Mouse (Mus musculus) MEL (cell line): ENCODE results near the gene Zscan2. TPM values are rescaled to one million over a fixed set of nuclear protein-coding genes. Genes with fewer than 3 reads are reported as not detected.
"Not testable (repeated sequence)": the region's sequence is repeated elsewhere in the genome, so short reads cannot be mapped to it uniquely, and the experiment has no call there.

Experiments
- DNase-seq: peaks from one replicate; pipeline ENCODE4 v3.0.0; 2011; ENCODE audit warnings: low read depth, low spot score
- H3K27ac ChIP-seq: 2 replicates; pipeline ENCODE4 v1.5.1; 2012; ENCODE audit warnings: low read depth, mild to moderate bottlenecking, control low read depth, low read length, moderate library complexity; ENCODE audit not compliant: control insufficient read depth
- H3K27me3 ChIP-seq, 2 experiments: fragments of 150-350 bp in 1 of 2; sonication (generic) in 1 of 2; 2 replicates each; pipeline ENCODE4 v1.6.1; 2012; ENCODE audit warnings: low read length in 2 of 2, mild to moderate bottlenecking in 2 of 2, improper control_type of control experiment in 1 of 2, moderate library complexity in 1 of 2; ENCODE audit not compliant: insufficient read depth in 2 of 2, control insufficient read depth in 1 of 2
- H3K36me3 ChIP-seq, 2 experiments: 2 replicates each; pipeline ENCODE4 v1.6.1; 2012 to 2014; ENCODE audit warnings: low read length in 2 of 2, improper control_type of control experiment in 1 of 2, inconsistent platforms in 1 of 2, mild to moderate bottlenecking in 1 of 2; ENCODE audit not compliant: insufficient read depth in 2 of 2, control insufficient read depth in 1 of 2
- H3K4me1 ChIP-seq, 2 experiments: fragments of 150-350 bp in 1 of 2; sonication (generic) in 1 of 2; 2 replicates each; pipeline ENCODE4 v1.6.1; 2012; ENCODE audit warnings: low read length in 2 of 2, improper control_type of control experiment in 1 of 2, mild to moderate bottlenecking in 1 of 2; ENCODE audit not compliant: insufficient read depth in 2 of 2, control insufficient read depth in 1 of 2
- H3K4me3 ChIP-seq, 2 experiments: fragments of 150-350 bp in 1 of 2; sonication (generic) in 1 of 2; 2 replicates each; pipeline ENCODE4 v1.5.1; 2012; ENCODE audit warnings: low read depth in 2 of 2, low read length in 2 of 2, mild to moderate bottlenecking in 2 of 2, moderate library complexity in 2 of 2, control low read depth in 1 of 2, improper control_type of control experiment in 1 of 2; ENCODE audit not compliant: control insufficient read depth in 1 of 2, insufficient read depth in 1 of 2
- H3K79me2 ChIP-seq: 2 replicates; pipeline ENCODE4 v1.6.1; 2012; ENCODE audit warnings: mild to moderate bottlenecking, low read length, moderate library complexity; ENCODE audit not compliant: control insufficient read depth, poor library complexity, insufficient read depth
- H3K9ac ChIP-seq: 2 replicates; pipeline ENCODE4 v1.6.1; 2012; ENCODE audit warnings: low read depth, mild to moderate bottlenecking, control low read depth, low read length, moderate library complexity; ENCODE audit not compliant: control insufficient read depth, poor library complexity, severe bottlenecking
- H3K9me3 ChIP-seq: fragments of 150-350 bp; sonication (generic); replicated peaks from 2 replicates; pipeline ENCODE4 v1.6.1; 2012; ENCODE audit warnings: mild to moderate bottlenecking, low read length, improper control_type of control experiment, moderate library complexity; ENCODE audit not compliant: insufficient read depth
- CHD1 ChIP-seq: IDR thresholded peaks from 2 replicates; pipeline ENCODE4 v1.6.1; 2012; ENCODE audit warnings: low read depth, mild to moderate bottlenecking, inconsistent platforms, low read length, improper control_type of control experiment
- CHD2 ChIP-seq: IDR thresholded peaks from 2 replicates; pipeline ENCODE4 v1.6.1; 2011; ENCODE audit warnings: low read length, improper control_type of control experiment
- CTCF ChIP-seq, 3 experiments: IDR thresholded peaks in 2 of 3; conservative IDR thresholded peaks in 1 of 3; 2 replicates each; pipeline ENCODE4 v1.5.1; 2011 to 2012; ENCODE audit warnings: low read length in 3 of 3, low read depth in 2 of 3, mild to moderate bottlenecking in 2 of 3, improper control_type of control experiment in 1 of 3, inconsistent platforms in 1 of 3, mixed read lengths in 1 of 3, moderate library complexity in 1 of 3; ENCODE audit not compliant: control insufficient read depth in 1 of 3, insufficient read depth in 1 of 3, poor library complexity in 1 of 3, severe bottlenecking in 1 of 3
- E2F4 ChIP-seq: IDR thresholded peaks from 2 replicates; pipeline ENCODE4 v1.6.1; 2011; ENCODE audit warnings: low read depth, low read length, improper control_type of control experiment, borderline replicate concordance
- ELF1 ChIP-seq: IDR thresholded peaks from 2 replicates; pipeline ENCODE4 v1.6.1; 2014; ENCODE audit warnings: low read depth, mild to moderate bottlenecking, inconsistent platforms, low read length, improper control_type of control experiment, moderate library complexity
- ETS1 ChIP-seq: IDR thresholded peaks from 2 replicates; pipeline ENCODE4 v1.6.1; 2012; ENCODE audit warnings: low read depth, mild to moderate bottlenecking, inconsistent platforms, low read length, improper control_type of control experiment, moderate library complexity
- GABPA ChIP-seq: IDR thresholded peaks from 2 replicates; pipeline ENCODE4 v1.6.1; 2012; ENCODE audit warnings: low read depth, mild to moderate bottlenecking, inconsistent platforms, low read length, improper control_type of control experiment, moderate library complexity
- GATA1 ChIP-seq: IDR thresholded peaks from 2 replicates; pipeline ENCODE4 v1.6.1; 2011; ENCODE audit warnings: low read depth, low read length, improper control_type of control experiment
- HCFC1 ChIP-seq: IDR thresholded peaks from 2 replicates; pipeline ENCODE4 v1.6.1; 2012; ENCODE audit warnings: low read depth, mild to moderate bottlenecking, inconsistent platforms, low read length, improper control_type of control experiment, moderate library complexity
- KAT2A ChIP-seq: conservative IDR thresholded peaks from 2 replicates; pipeline ENCODE4 v1.6.1; 2012; ENCODE audit warnings: low read depth, low read length, improper control_type of control experiment, inconsistent platforms
- MAX ChIP-seq: IDR thresholded peaks from 2 replicates; pipeline ENCODE4 v1.6.1; 2011; ENCODE audit warnings: low read length, improper control_type of control experiment
- MAZ ChIP-seq: IDR thresholded peaks from 2 replicates; pipeline ENCODE4 v1.6.1; 2012; ENCODE audit warnings: low read depth, mild to moderate bottlenecking, inconsistent platforms, low read length, improper control_type of control experiment
- MEF2A ChIP-seq: IDR thresholded peaks from 2 replicates; pipeline ENCODE4 v1.6.1; 2014; ENCODE audit warnings: low read depth, mild to moderate bottlenecking, inconsistent platforms, low read length, improper control_type of control experiment; ENCODE audit not compliant: poor library complexity, insufficient replicate concordance, severe bottlenecking; ENCODE audit errors: extremely low read depth
- MXI1 ChIP-seq: IDR thresholded peaks from 2 replicates; pipeline ENCODE4 v1.6.1; 2011; ENCODE audit warnings: mild to moderate bottlenecking, low read depth, low read length, improper control_type of control experiment
- MYB ChIP-seq: IDR thresholded peaks from 2 replicates; pipeline ENCODE4 v1.6.1; 2011; ENCODE audit warnings: mild to moderate bottlenecking, low read depth, low read length, improper control_type of control experiment
- MYC ChIP-seq: IDR thresholded peaks from 2 replicates; pipeline ENCODE4 v1.6.1; 2011; ENCODE audit warnings: low read depth, mild to moderate bottlenecking, low read length, improper control_type of control experiment, moderate library complexity
- NELFE ChIP-seq: IDR thresholded peaks from 2 replicates; pipeline ENCODE4 v1.6.1; 2011; ENCODE audit warnings: low read depth, low read length, improper control_type of control experiment
- POLR2A ChIP-seq, 2 experiments: IDR thresholded peaks; 2 replicates each; pipeline ENCODE4 v1.6.1; 2011 to 2012; ENCODE audit warnings: low read length in 2 of 2, mild to moderate bottlenecking in 2 of 2, control low read depth in 1 of 2, improper control_type of control experiment in 1 of 2, low read depth in 1 of 2, moderate library complexity in 1 of 2; ENCODE audit not compliant: control insufficient read depth in 1 of 2, insufficient read depth in 1 of 2, poor library complexity in 1 of 2
- POLR2AphosphoS2 ChIP-seq: IDR thresholded peaks from 2 replicates; pipeline ENCODE4 v1.6.1; 2011; ENCODE audit warnings: low read length, improper control_type of control experiment
- POLR2AphosphoS5 ChIP-seq: IDR thresholded peaks from 2 replicates; pipeline ENCODE4 v1.6.1; 2012; ENCODE audit warnings: low read depth, borderline replicate concordance, mild to moderate bottlenecking, inconsistent platforms, low read length, moderate library complexity, mixed read lengths
- RAD21 ChIP-seq: IDR thresholded peaks from 2 replicates; pipeline ENCODE4 v1.6.1; 2011; ENCODE audit warnings: mild to moderate bottlenecking, low read depth, low read length, improper control_type of control experiment
- RCOR1 ChIP-seq: IDR thresholded peaks from 2 replicates; pipeline ENCODE4 v1.6.1; 2012; ENCODE audit warnings: low read depth, mild to moderate bottlenecking, inconsistent platforms, low read length, improper control_type of control experiment
- TBP ChIP-seq: IDR thresholded peaks from 2 replicates; pipeline ENCODE4 v1.8.0; 2011; ENCODE audit warnings: low read depth, low read length, improper control_type of control experiment
- UBTF ChIP-seq: IDR thresholded peaks from 2 replicates; pipeline ENCODE4 v1.6.1; 2012; ENCODE audit warnings: low read depth, mild to moderate bottlenecking, inconsistent platforms, low read length, improper control_type of control experiment, moderate library complexity, borderline replicate concordance; ENCODE audit not compliant: insufficient read depth
- ZC3H11A ChIP-seq: IDR thresholded peaks from 2 replicates; pipeline ENCODE4 v1.6.1; 2012; ENCODE audit warnings: low read depth, mild to moderate bottlenecking, inconsistent platforms, low read length, improper control_type of control experiment
- ZMIZ1 ChIP-seq: IDR thresholded peaks from 2 replicates; pipeline ENCODE4 v1.6.1; 2012; ENCODE audit warnings: low read depth, mild to moderate bottlenecking, inconsistent platforms, low read length, improper control_type of control experiment, moderate library complexity
- ZNF384 ChIP-seq: IDR thresholded peaks from 2 replicates; pipeline ENCODE4 v1.6.1; 2012; ENCODE audit warnings: low read depth, mild to moderate bottlenecking, inconsistent platforms, low read length, improper control_type of control experiment
- polyA plus RNA-seq, 2 experiments: library from polyadenylated mRNA; stranded (reverse) in 1 of 2; unstranded in 1 of 2; fragments of >175 nt in 1 of 2; fragments of >200 nt in 1 of 2; gene quantifications; 2 replicates each; pipeline versions ENCODE4 v1.2.1 to v1.2.4; 2012; ENCODE audit warnings: low replicate concordance in 2 of 2, low read depth in 1 of 2; ENCODE audit not compliant: insufficient read length in 2 of 2, insufficient read depth in 1 of 2, missing spikeins in 1 of 2
- total RNA-seq: library from RNA; depleted of rRNA; stranded (reverse); fragments of 300-350 nt; gene quantifications from 2 replicates; pipeline ENCODE4 v1.2.3, GENCODE M21; 2012

Zscan2 gene
- total and polyA plus RNA-seq, 3 experiments: 1.2 to 2.4 TPM; not detected in 1

DNA sequence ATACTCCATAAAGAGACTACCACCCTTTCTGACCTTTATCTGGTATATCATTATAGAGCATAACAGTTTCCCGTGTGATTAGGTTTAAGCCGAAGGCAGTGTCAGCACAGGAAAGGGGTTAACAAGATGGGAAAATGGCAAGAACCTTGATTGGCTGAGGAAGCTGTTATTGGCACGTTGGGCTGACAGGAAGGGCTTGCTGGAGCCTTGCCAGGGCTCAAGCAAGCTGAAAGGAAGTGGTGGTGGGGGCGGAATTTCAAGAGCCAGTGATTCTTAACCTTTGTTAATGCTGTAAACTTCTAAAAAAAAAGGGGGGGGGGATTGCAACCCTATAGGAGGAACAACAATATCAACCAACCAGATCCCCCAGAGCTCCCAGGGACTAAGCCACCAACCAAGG lies 28.5 kb upstream of the Zscan2 start (continued):
- peak; percentile 71; the same call in 1 of the 2 replicates for TF ChIP-seq ETS1
- TF ChIP-seq E2F4: no peak

DNA sequence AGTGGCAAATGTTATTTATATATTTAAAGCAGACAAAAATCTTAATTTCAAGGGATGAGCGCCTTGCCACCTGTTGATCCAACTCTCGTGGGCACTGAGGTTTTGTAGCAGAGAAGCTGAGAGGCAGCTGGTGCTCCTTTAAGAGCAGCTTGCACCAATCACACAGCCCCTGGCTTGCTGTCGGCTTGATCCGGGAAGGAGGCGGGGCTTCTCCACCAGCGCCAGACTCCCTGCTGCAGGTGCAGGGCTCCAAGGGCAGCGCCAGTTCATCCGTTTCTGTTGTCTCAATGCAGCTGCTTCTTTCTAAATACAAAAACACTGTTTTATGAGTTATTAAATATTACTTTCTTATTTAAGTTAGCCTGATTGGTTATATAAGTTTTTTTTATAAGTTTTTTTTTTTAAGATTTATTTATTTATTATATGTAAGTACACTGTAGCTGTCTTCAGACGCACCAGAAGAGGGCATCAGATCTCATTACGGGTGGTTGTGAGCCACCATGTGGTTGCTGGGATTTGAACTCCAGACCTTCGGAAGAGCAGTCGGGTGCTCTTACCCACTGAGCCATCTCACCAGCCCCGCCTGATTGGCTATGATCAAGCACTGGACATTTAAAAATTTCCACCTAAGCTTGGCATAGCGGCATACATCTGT lies 27.6 kb upstream of the Zscan2 start:
- not testable (repeated sequence) for H3K9me3 ChIP-seq, H3K79me2 ChIP-seq, H3K27me3 ChIP-seq
- H3K36me3 ChIP-seq: peaks cover 0 to 20% of the 10 kb centered on the region in 2 experiments; a peak in 2 of 4 replicates
- TF ChIP-seq MYC: peak; percentile 49; the same call in 1 of the 2 replicates
- peak; percentile 61 for TF ChIP-seq MXI1
- peak; percentile 60; the same call in 1 of the 2 replicates for TF ChIP-seq ZMIZ1
- TF ChIP-seq TBP: peak; percentile 78
- TF ChIP-seq MAX: peak; percentile 37; the same call in 1 of the 2 replicates
- peak; percentile 61 for TF ChIP-seq ZNF384
- TF ChIP-seq POLR2AphosphoS2: 0 out of 2 replicates have a peak, but pooled peaks have one; percentile 8
- peak; percentile 47 for TF ChIP-seq HCFC1
- TF ChIP-seq POLR2A (IDR thresholded peaks at IDR 0.05; ENCODE audit: control insufficient read depth in 1 of 2, insufficient read depth in 1 of 2, low read depth in 1 of 2, low read length in 2 of 2, poor library complexity in 1 of 2): peak in 1 of 2 experiments; percentile 65; a peak in 2 of 4 replicates
- peak; percentile 69 for TF ChIP-seq NELFE
- peak; percentile 5 to 14 (median 12); a peak in 1 of 6 replicates for TF ChIP-seq CTCF (IDR thresholded peaks at IDR 0.05 in 2 of 3, conservative IDR thresholded peaks at IDR 0.05 in 1 of 3; ENCODE audit: control insufficient read depth in 1 of 3, insufficient read depth in 1 of 3, low read depth in 2 of 3, low read length in 3 of 3, poor library complexity in 1 of 3, severe bottlenecking in 1 of 3)
- peak; percentile 46; the same call in 1 of the 2 replicates for TF ChIP-seq RCOR1
- TF ChIP-seq MAZ: peak; percentile 16; the same call in 1 of the 2 replicates
- DNase-seq: peak; percentile 95
- H3K27ac ChIP-seq: peak overlapping the region; percentile 43
- H3K9ac ChIP-seq: peak overlapping the region; percentile 37
- H3K4me1 ChIP-seq: peaks cover 7 to 22% of the 10 kb centered on the region in 2 experiments
- peak overlapping the region; percentile 44 to 56 for H3K4me3 ChIP-seq

DNA sequence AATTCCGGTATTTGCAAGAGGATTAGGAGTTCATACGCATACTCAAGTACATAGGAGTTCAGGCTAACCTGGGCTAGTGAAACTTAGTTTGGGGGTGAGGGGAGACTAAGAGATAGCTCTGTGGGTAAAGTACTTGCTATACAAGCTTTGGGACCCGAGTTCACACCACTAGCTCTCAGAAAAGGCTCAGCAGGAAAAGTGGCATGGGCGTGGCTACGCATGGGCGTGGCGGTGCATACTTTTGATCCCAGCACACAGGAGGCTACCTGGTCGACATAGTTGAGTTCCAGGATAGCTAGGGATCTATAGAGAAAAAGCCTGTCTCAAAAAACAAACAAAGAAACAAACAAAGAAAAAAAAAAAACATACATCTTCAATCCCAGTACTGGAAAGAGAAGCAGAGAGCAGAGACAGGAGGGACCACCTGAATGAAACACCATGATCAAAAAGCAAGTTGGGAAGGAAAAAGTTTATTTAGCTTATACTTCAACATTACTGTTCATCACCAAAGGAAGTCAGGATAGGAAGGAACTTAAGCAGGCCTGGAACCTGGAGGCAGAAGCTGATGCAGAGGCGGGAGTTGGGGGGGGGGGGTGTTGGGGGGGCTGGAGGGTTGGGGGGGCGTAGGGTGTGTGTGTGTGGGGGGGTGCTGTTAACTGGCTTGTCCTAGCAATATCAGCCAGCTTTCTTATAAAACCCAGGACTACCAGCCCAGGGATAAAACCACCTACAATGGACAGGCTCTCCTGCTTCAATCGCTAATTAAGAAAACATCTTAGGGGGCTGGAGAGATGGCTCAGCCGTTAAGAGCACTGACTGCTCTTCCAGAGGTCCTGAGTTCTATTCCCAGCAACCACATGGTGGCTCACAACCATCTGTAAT lies 26.8 kb upstream of the Zscan2 start:
- Histone ChIP-seq H3K9me3 (no peaks in the 10 kb centered on the region), H3K27me3 (no peaks in the 10 kb centered on the region), H3K4me1 (peaks cover 7 to 15% of the 10 kb centered on the region in 2 experiments), H3K36me3 (peaks cover 0 to 15% of the 10 kb centered on the region in 2 experiments; a peak in 2 of 4 replicates), H3K79me2 (no peaks in the 10 kb centered on the region), H3K4me3 (peak overlapping the region; percentile 23 to 44), H3K9ac (peak overlapping the region; percentile 38), H3K27ac (peak overlapping the region; percentile 43)
- peak; percentile 81 for DNase-seq
- no peak for TF ChIP-seq CHD2
- no peak for TF ChIP-seq E2F4
- TF ChIP-seq MAX: no peak
- no peak for TF ChIP-seq GABPA
- TF ChIP-seq ETS1: peak; percentile 78
- TF ChIP-seq MAZ: no peak
- TF ChIP-seq CTCF (IDR thresholded peaks at IDR 0.05 in 2 of 3, conservative IDR thresholded peaks at IDR 0.05 in 1 of 3; ENCODE audit: control insufficient read depth in 1 of 3, insufficient read depth in 1 of 3, low read depth in 2 of 3, low read length in 3 of 3, poor library complexity in 1 of 3, severe bottlenecking in 1 of 3): no peak
- no peak for TF ChIP-seq MEF2A
- TF ChIP-seq GATA1: no peak
- no peak for TF ChIP-seq UBTF
- no peak for TF ChIP-seq ELF1
- TF ChIP-seq MYB: no peak
- no peak for TF ChIP-seq POLR2AphosphoS5
- no peak for TF ChIP-seq CHD1
- TF ChIP-seq KAT2A: no peak
- no peak for TF ChIP-seq ZC3H11A
- no peak for TF ChIP-seq RAD21
